ENCODE assay signal across 33 mouse cellular contexts in the genomic region with DNA sequence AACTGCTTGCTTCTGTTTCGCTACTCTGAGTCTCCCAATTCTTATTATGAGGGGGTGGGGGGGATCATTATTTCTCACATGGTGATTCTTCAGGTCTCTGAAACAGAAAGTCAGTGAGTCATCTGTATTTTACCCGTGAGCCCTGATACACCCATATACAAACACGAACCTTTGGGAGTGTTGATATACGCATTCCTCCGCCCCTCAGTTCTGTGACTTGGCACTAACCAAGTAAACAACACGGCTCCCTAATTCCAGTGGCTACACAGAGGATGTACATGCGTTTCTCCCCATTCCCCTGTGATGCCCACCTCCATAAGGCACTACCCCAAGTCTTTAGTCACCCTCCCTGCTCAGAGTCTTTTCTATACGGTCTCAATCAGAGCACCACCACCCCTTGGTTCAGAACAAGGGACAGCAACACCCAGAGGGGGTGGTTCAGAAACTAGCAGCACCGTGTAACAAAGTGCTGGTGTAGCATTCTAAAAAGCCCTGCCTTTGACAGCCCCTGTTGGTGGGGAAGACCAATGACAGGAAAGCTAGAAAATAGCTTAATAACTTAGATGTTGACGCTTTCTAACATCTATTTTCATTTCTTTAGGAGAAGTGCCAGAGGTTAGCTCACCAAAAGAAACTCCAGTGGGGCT. TPM values are rescaled to one million over a fixed set of nuclear protein-coding genes. Genes with fewer than 3 reads are reported as not detected.
DNase-seq lines count a peak whose midpoint lies in the region; ATAC-seq and TF ChIP-seq lines count a peak whose summit lies in the region.
"Had no signal": no experiment of that assay in that cellular context is flagged by ENCODE, and none has a peak within 500 bp of the region (broad histone marks: within the 10 kb centered on the region; RNA-seq: fewer than 3 reads in every experiment).

No protein-coding gene starts in this region.

- H3K4me3 ChIP-seq in E14TG2a.4 (replicated peaks; ENCODE audit: low read length) = no peak overlapping the region
- H3K4me3 ChIP-seq: embryonic facial prominence, embryonic 12.5 days; embryonic facial prominence, embryonic 15.5 days; erythroblast, embryonic 14.5 days; forebrain, embryonic 10.5 days; forebrain, embryonic 13.5 days; heart, adult 2 months; heart, embryonic 10.5 days; hindbrain, embryonic 12.5 days; hindbrain, embryonic 15.5 days had no signal

- DNase-seq in ES-CJ7 (ENCODE audit: low read depth, low spot score) = peak; percentile 47
- peak; percentile 71 for DNase-seq in R1 (ENCODE audit: low read depth, low spot score)
- no peak for DNase-seq in spleen, postnatal 10 days (ENCODE audit: low spot score in 2 of 2)
- no peak for DNase-seq in gastrocnemius, postnatal 36 days
- no peak for DNase-seq in cerebellum, adult 9-11 months
- no peak for DNase-seq in thymus, postnatal 4 days
- DNase-seq: adrenal gland, postnatal 10 days; adrenal gland, postnatal 36 days; cerebellum, adult 18-20 months; cerebellum, adult 9-10 months; cerebellum, postnatal 25 days; gastrocnemius, postnatal 10 days; heart, adult 2 months had no signal

- H3K9me3 ChIP-seq in E14TG2a.4 (ENCODE audit: low read length) = no peaks in the 10 kb centered on the region
- H3K9me3 ChIP-seq: embryonic facial prominence, embryonic 12.5 days; embryonic facial prominence, embryonic 15.5 days; forebrain, embryonic 10.5 days; forebrain, embryonic 13.5 days; heart, embryonic 10.5 days; hindbrain, embryonic 12.5 days; hindbrain, embryonic 15.5 days had no signal

- H3K27me3 ChIP-seq in E14TG2a.4 (ENCODE audit: insufficient read depth, low read length) = peaks cover 27% of the 10 kb centered on the region
- H3K27me3 ChIP-seq: Patski had no signal

- H3K36me3 ChIP-seq in E14TG2a.4 (ENCODE audit: insufficient read depth, low read length) = 0 out of 2 replicates have a peak, but pooled peaks cover 3% of the 10 kb centered on the region
- H3K36me3 ChIP-seq: embryonic facial prominence, embryonic 12.5 days; embryonic facial prominence, embryonic 15.5 days; forebrain, embryonic 10.5 days; heart, embryonic 10.5 days; hindbrain, embryonic 12.5 days; hindbrain, embryonic 15.5 days had no signal

- peak; percentile 87 for ATAC-seq in erythroblast, adult 5-6 weeks (replicated peaks; ENCODE audit: low FRiP score, poor library complexity, severe bottlenecking)
- ATAC-seq: CD4-positive, CD25-positive, alpha-beta regulatory T cell, adult 4 months; forebrain, embryonic 13.5 days; forebrain, embryonic 16.5 days; intestine, postnatal 0 days; Patski had no signal

- intact Hi-C loops in gastrocnemius, postnatal 36 days (cut with DNase I) = no loop called here

- TF ChIP-seq CTCF in E14TG2a.4 (conservative IDR thresholded peaks at IDR 0.05; ENCODE audit: low read length) = peak; percentile 37

- H3K4me1 ChIP-seq in E14TG2a.4 (replicated peaks; ENCODE audit: low read depth, low read length) = peaks cover 22% of the 10 kb centered on the region
- H3K4me1 ChIP-seq: embryonic facial prominence, embryonic 12.5 days had no signal

RNA-seq across cellular contexts. Expression of a gene that starts 2.8 kb away (rescaled TPM):
- total RNA-seq in erythroblast, adult 5-6 weeks (2015; ENCODE audit: low replicate concordance) = not detected in 2 replicates
- 0.70 and 1.3 TPM in 2 replicates for total RNA-seq in erythroblast, adult 5-6 weeks (2017; ENCODE audit: low replicate concordance)
- total RNA-seq in gastrocnemius, postnatal 36 days (2021) = not detected
- total RNA-seq: adrenal gland, adult 18-20 months; adrenal gland, postnatal 10 days; adrenal gland, postnatal 36 days; common myeloid progenitor, adult 5-6 weeks; gastrocnemius, adult 18-20 months; gastrocnemius, postnatal 10 days; gastrocnemius, postnatal 4 days; heart, adult 2 months; heart, postnatal 25 days; hematopoietic stem cell, adult 5-6 weeks had no signal

RNA-seq across cellular contexts. Expression of a gene that starts 10.0 kb away (rescaled TPM):
- 33.0 and 122 TPM in 2 replicates for total RNA-seq in erythroblast, adult 5-6 weeks (2015; ENCODE audit: low replicate concordance)
- 48.7 and 64.9 TPM in 2 replicates for total RNA-seq in erythroblast, adult 5-6 weeks (2017; ENCODE audit: low replicate concordance)
- 1 to 10 TPM; 3.5 to 6.9 TPM for total RNA-seq in gastrocnemius, postnatal 36 days (2021)

RNA-seq across cellular contexts. Expression of a gene that starts 44.5 kb away (rescaled TPM):
- not detected in 2 replicates for total RNA-seq in erythroblast, adult 5-6 weeks (2015; ENCODE audit: low replicate concordance)
- not detected in 2 replicates for total RNA-seq in erythroblast, adult 5-6 weeks (2017; ENCODE audit: low replicate concordance)
- not detected for total RNA-seq in gastrocnemius, postnatal 36 days (2021)
- total RNA-seq: adrenal gland, adult 18-20 months; common myeloid progenitor, adult 5-6 weeks; gastrocnemius, adult 18-20 months; heart, adult 2 months; heart, postnatal 25 days; hematopoietic stem cell, adult 5-6 weeks had no signal

RNA-seq across cellular contexts. Expression of a gene that starts 50.8 kb away (rescaled TPM):
- not detected in 2 replicates for total RNA-seq in erythroblast, adult 5-6 weeks (2015; ENCODE audit: low replicate concordance)
- total RNA-seq in erythroblast, adult 5-6 weeks (2017; ENCODE audit: low replicate concordance) = not detected in 2 replicates
- total RNA-seq in gastrocnemius, postnatal 36 days (2021) = 1 to 10 TPM in 1 of 2 experiments, under 1 TPM in 1; 0.92 to 1.1 TPM
- total RNA-seq: heart, adult 2 months; heart, postnatal 25 days; hematopoietic stem cell, adult 5-6 weeks had no signal

Comparison
In these comparisons a context has a peak if more than half of its experiments do, and no peak if none do; other contexts are left out.
1. DNase-seq: peak in ES-CJ7 (single experiment) and R1 (single experiment); none in spleen, postnatal 10 days (0 of 2), gastrocnemius, postnatal 36 days (0 of 2), cerebellum, adult 9-11 months (single experiment) and thymus, postnatal 4 days (single experiment).
2. RNA of a gene that starts 10.0 kb away (total RNA-seq): 33.0 to 122 TPM in erythroblast, adult 5-6 weeks; 3.5 to 6.9 TPM in gastrocnemius, postnatal 36 days; every median in the first group is over 4 times any median in the second.